Mouse (Mus musculus): ENCODE data around the gene Mgat4c. TPM values are rescaled to one million over a fixed set of nuclear protein-coding genes. Genes with fewer than 3 reads are reported as not detected.

The Mgat4c gene
- polyA plus RNA-seq, 1 experiment from 2014 or later, result 1.7 TPM

Small RNA genes lying within 50 kb of the gene (microRNA-seq; reads per million reads assigned to microRNA genes)
- not detected for gene Mir3059 (ENCODE audit: insufficient number of aligned reads)

All from forebrain, embryonic 11.5 days (tissue).